Comparison of ENCODE assay signal across 15 mouse cellular contexts in genomic region chr3:28229503-28229902, GRCm38 (mm10). TPM values are rescaled to one million over a fixed set of nuclear protein-coding genes. Genes with fewer than 3 reads are reported as not detected.
DNase-seq lines count a peak whose midpoint lies in the region; ATAC-seq lines count a peak whose summit lies in the region.
"Had no signal": no experiment of that assay in that cellular context is flagged by ENCODE, and none has a peak within 500 bp of the region (broad histone marks: within the 10 kb centered on the region; RNA-seq: fewer than 3 reads in every experiment).

No protein-coding gene starts in this region.

- peak; percentile 11 to 12 for DNase-seq in urinary bladder, postnatal 36 days (ENCODE audit: low spot score in 2 of 2)
- DNase-seq in urinary bladder, postnatal 10 days (ENCODE audit: low spot score) = no peak
- DNase-seq in c-Kit-positive CD71-positive TER-119-negative erythroid progenitor cells, embryonic 14.5 days (ENCODE audit: low read depth) = peak; percentile 21
- no peak for DNase-seq in gastrocnemius, postnatal 4 days (ENCODE audit: low spot score in 2 of 2)
- DNase-seq in heart, postnatal 36 days = no peak
- DNase-seq: adrenal gland, postnatal 25 days; cerebellum, adult 9-10 months; gastrocnemius, postnatal 25 days; kidney, adult 11 months; kidney, postnatal 10 days; left cerebral cortex, postnatal 4 days; liver, embryonic 13.5 days; thymus, postnatal 4 days had no signal

- ATAC-seq in megakaryocyte, adult 5-6 weeks (ENCODE audit: poor library complexity, severe bottlenecking) = peak; percentile 57; the same call in 1 of the 2 replicates
- ATAC-seq in activated CD4-positive, CD25-positive, alpha-beta regulatory T cell, adult 4 months = no peak

- intact Hi-C loops in heart, postnatal 36 days (cut with DNase I) = no loop called here

RNA-seq across cellular contexts. Expression of gene Tnik, which starts 33.5 kb away (rescaled TPM):
- total RNA-seq in megakaryocyte, adult 5-6 weeks (2015) = 2.6 and 2.7 TPM in 2 replicates
- total RNA-seq in megakaryocyte, adult 5-6 weeks (2017) = 6.3 and 6.4 TPM in 2 replicates
- 10 to 100 TPM; 75.8 to 77.6 TPM for total RNA-seq in gastrocnemius, postnatal 4 days (2021)
- total RNA-seq in heart, postnatal 36 days (2021) = 10 to 100 TPM; 35.1 to 43.9 TPM
- polyA plus RNA-seq in activated CD4-positive, CD25-positive, alpha-beta regulatory T cell, adult 4 months (2017; shearing (Covaris generic)) = 10 to 100 TPM; 44.9 to 49.8 TPM

Comparison
In these comparisons a context has a peak if more than half of its experiments do, and no peak if none do; other contexts are left out.
1. DNase-seq: peak in urinary bladder, postnatal 36 days (2 of 2) and c-Kit-positive CD71-positive TER-119-negative erythroid progenitor cells, embryonic 14.5 days (single experiment); none in urinary bladder, postnatal 10 days (single experiment), gastrocnemius, postnatal 4 days (0 of 2) and heart, postnatal 36 days (0 of 2).
2. RNA of gene Tnik, which starts 33.5 kb away (total RNA-seq): 75.8 to 77.6 TPM in gastrocnemius, postnatal 4 days and 35.1 to 43.9 TPM in heart, postnatal 36 days; 2.6 to 6.4 TPM in megakaryocyte, adult 5-6 weeks; every median in the first group is over 4 times any median in the second.